Mouse (Mus musculus): ENCODE data around the gene Gm3776.
"Not testable (repeated sequence)": the region's sequence is repeated elsewhere in the genome, so short reads cannot be mapped to it uniquely, and the experiment has no call there.

Gm3776 gene

DNA sequence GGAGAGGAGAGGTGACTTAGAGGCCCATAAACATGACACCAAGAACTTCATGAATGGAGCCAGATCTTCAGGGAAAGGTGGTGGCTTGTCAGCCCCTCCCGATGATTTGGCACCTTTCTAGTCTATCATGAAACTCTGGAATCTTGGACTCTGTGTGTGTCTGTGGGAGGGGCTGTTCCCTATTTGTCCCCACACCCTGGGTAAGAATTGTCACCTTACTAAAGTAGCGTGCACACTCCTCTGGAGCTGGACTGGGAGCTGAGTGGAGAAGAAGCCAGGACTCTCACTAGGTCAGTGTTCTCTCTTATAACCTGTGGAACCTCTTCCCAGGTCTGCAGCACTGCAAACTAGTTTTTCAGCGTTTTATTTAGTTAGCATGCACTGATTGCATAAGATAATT is at the start of gene Gm3776:
TSS of gene Gm3776 (plus strand) at position 216 of the 400 bp plus-strand sequence.
- not testable (repeated sequence) for DNase-seq

DNA sequence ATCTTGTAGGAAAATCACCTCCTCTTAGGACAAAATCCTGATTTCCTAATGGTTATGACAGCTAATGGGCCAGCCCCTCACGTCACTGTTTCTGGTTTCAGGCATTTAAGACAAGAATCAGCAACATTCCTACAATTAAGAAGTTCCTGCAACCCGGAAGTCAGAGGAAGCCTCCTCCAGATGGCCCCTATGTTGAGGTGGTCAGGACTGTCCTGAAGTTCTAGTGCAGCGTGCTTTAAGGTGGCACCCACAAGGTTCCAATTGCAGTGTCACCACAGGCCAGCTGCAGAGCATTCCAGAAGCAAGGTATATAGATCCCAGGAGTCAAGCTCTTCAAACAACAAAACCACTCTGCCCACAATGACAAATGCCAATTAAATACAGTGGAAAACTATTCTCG is 48.0 kb upstream of the Gm3776 start:
- DNase-seq = no peak

DNA sequence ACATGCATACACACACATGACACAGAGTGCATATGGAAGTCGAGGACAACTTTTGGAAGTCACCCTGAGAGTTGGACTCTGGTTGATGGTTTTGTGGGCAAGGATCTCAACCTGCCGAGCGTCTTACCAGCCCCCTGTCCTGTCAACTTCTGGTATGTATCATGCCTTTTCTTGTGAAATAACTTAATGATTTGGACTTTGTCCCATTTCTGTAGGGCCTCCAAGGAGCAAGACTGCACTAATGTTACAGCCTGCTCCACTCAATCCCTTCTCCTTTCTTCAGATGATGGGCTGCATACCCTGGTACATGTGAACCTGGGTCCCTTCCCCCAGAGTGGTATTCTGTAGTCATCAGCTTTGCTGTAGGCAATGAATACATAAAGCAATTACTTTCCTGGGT is 46.9 kb upstream of the Gm3776 start:
- DNase-seq = no peak

DNA sequence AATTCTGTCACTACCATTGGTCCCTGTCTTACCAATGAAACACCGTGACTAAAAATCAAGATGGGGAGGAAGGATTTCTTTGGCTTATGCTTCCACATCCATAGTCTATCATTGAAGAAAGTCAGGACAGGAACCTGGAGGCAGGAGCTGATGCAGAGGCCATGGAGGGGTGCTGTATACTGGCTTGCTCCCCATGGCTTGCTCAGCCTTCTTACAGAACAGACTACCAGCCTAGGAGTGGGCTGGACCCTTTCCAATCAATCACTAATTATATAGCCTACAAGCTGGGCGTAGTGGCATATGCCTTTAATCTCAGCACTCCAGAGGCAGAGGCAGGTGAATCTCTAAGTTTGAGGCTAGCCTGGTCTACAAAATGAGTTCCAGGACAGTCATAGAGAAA is 46.1 kb upstream of the Gm3776 start:
- DNase-seq = no peak

DNA sequence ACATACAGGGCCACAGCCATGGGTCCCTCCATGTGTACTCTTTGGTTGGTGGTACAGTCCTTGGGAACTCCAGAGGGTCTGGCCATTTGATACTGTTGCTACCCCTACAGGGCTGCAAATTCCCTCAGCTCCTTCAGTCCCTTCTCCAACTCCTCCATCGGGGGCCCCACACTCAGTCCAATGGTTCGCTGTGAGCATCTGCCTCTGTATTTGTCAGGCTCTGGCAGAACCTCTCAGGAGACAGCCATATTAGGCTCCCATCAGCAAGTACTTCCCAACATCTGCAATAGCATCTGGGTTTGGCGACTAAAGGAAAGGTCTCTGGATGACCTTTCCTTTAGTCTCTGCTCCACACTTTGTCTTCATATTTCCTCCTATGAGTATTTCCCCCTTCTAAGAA is 45.4 kb upstream of the Gm3776 start:
- no peak for DNase-seq

DNA sequence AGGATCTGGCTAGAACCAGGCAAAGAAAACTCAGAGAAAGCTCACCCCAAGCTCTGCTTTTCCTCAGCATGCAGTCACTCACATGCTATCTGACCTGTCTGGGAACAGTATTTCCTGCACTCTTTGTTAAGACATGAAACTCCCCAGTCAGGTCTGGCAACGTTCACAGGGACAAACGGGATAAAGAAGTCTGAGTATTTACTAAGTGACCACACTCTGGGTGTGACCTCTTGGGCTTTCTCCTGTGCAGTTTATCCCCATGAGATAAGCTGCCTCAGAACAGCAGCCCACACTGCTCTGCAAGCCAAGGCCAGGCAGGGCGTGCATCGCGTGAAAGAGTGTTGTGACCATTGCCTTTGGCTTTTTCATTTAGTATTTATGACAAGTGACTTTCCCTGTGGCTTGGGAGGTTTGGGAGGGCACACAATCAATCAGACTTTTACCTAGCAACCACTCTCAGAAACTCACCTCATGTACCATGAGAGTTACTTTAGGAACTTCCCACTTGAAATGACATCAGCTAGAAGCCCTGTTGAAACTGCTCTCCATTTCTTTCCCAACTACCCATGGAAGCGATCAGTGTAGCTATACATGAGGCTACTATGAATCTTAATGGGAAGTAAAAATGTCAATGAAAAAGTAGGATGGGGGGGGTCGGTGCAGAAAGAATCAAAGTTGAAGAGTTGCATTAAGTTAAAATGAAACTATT is 44.4 kb upstream of the Gm3776 start:
- no peak for DNase-seq

DNA sequence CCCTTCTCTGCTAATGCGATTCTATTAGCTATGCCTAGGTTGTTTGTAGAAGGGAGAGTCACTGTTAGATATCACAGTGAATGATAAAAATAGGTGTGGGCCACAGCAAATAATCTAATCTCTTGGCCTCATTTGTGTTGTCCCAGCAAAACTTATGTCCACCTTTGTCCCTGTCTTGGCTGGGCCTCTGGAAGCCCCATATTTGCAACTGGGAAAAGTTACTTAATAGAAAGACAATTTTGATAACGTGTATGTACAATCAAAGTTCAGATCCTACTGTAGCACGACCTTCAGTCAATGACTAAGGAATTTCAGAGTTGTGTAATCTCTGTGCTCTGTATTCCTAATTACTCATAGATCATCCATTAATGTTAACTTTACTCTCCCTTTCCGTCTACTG is 39.9 kb upstream of the Gm3776 start:
- no peak for DNase-seq

DNA sequence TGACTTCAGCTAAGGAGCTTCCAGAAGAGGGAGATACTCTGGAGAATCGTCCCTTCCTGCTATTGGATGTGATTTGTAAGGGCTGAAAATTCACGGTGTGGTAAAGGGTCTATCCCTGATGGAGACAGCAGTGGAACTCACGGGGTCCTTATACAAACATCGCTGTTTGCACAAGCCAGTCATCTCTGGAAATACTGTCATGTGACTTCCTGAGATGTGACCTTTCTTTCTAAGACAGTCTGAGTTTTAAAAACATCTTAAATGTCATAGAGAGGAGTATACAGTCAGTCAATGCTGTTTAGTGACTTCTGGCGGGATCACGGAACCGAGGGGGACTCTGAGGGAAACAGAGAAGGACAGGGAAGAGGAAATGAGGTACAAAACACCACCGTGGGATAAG is 34.3 kb upstream of the Gm3776 start:
- no peak for DNase-seq

DNA sequence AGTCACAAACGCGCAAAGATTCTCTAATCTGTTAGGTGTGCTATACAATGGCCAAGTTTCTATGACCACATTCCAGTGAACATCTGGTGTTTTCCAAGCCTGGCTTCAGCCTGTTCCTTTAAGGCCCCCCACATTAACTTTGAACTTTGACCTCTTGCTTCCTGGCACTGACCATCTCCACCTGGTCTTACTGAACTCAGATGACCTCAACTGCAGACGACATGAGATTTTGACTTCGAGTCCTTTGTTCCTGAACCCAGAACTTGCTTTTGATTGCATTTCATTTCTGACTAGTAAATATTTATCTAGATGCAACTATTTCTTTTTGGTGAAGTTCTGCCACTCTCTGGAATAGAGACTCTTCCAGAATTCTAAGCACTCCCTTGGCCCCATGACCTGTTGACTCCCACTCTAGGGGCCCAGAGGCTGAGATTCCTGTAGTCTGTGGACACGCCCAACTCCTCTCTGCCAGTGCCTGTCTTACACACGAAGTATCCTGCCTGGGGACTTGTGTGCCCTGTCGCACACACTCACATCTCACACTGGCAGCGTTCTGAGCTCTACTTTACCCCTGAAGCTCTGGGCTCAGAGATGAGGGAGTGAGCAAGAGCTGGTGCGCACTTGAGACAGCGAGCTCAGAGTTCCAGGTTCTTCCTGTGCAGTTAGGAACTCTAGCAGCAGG is 33.6 kb upstream of the Gm3776 start:
- DNase-seq = no peak

DNA sequence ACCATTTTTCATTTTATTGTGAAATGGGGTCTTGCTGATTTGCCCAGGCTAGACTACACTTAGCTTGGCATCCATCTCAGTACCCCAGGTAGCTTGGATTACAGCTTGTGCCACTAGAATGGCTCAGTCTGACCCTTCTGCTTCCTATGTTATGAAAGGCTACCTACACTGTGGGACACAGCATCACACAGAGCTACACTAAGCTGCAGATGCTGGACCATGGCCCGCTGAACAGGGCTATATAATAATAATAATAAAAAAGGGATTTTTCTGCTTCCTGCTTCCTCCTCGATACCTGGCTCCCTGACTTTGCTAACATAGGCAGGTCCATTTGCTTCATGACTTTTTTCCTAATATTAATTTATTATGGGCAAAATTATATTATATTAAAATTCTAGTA is 32.5 kb upstream of the Gm3776 start:
- DNase-seq = no peak

DNA sequence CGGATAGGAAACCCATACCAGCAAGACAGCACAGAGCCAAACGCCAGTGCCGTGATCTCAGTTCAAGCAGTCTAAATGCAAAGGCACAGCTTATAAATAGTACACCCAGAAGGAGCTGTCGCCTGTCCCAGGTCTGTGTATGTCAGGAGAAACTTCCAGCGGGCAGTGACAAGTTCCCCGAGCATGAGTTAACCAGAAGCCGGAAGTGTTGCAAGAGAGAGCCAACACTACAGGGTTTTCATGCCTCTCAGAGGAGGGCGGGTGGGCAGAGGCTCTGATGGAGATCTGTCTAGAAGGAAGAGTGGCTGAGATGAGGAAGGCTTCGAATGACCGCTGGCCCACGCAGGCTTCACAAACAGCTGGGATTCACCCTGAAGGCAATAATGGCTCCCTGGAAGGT is 31.6 kb upstream of the Gm3776 start:
- no peak for DNase-seq

DNA sequence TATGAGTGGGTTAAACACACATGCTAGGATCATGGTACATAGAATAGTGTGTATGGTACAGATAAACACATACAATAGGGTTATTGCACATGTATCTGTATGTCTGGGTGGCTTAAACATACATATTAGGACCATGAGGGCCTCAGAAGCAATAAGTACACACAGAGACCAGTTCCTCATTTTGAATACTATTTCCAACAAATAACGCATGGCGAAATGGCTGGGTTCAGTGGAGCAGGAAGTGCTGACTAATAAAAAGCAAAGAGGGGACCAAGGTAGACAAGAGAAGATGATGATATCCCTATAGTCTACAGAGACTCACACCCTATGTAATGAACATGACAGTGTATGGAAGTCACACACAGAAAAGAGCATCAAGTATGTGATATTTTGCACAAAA is 28.8 kb upstream of the Gm3776 start:
- no peak for DNase-seq

DNA sequence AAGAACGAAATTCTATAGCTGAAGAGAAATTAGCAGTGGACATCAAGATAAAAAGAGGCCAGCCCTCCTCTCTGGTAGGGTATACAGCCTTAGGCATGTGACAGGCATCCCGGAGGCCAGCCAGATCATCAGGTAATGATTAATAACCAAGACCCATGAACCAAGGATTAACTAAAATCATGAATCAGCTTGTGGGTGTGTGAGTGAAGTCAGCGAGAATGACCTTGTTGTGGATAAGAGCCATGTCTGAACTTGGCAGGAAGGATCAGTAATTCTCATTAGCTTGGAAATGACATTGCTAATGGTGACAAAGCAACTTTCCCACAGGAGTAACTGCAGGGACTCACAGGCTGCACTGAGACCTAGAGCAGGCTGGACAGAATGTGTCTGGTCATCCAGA is 27.3 kb upstream of the Gm3776 start:
- DNase-seq = not testable (repeated sequence)

DNA sequence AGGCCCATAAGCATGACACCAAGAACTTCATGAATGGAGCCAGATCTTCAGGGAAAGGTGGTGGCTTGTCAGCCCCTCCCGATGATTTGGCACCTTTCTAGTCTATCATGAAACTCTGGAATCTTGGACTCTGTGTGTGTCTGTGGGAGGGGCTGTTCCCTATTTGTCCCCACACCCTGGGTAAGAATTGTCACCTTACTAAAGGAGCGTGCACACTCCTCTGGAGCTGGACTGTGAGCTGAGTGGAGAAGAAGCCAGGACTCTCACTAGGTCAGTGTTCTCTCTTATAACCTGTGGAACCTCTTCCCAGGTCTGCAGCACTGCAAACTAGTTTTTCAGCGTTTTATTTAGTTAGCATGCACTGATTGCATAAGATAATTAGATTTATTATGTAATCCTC is 26.5 kb upstream of the Gm3776 start, which contains the start of gene Gsta1:
TSS of gene Gsta1 (plus strand) at position 196 of the 400 bp plus-strand sequence.
- not testable (repeated sequence) for DNase-seq

DNA sequence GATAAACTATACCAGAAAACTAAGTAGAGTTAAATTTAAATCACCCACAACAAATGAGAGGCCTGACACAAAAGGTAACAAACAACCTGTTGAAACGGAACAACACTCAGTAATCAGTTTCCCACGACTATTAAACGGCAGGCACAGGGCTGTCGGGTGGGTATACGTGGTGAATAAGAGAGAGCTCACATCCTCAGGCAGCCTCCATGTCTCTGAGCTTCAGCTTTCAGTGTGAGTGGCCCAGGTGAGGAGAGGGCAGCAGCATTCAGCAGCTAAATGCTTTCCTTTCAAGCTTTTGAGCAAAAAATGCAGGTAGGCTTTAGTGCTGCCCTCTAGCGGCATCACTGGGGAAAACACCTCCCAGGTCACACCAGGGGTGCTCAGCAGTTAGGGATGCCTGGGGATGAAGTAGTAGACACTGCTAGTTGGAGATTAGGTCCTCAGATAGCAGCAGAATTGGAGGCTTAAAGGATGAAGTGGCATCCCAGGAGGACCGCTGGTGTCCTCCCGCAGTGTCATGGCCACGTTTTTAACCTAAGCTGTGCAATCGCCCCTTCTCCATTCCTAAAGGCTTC is 23.7 kb upstream of the Gm3776 start:
- not testable (repeated sequence) for DNase-seq

DNA sequence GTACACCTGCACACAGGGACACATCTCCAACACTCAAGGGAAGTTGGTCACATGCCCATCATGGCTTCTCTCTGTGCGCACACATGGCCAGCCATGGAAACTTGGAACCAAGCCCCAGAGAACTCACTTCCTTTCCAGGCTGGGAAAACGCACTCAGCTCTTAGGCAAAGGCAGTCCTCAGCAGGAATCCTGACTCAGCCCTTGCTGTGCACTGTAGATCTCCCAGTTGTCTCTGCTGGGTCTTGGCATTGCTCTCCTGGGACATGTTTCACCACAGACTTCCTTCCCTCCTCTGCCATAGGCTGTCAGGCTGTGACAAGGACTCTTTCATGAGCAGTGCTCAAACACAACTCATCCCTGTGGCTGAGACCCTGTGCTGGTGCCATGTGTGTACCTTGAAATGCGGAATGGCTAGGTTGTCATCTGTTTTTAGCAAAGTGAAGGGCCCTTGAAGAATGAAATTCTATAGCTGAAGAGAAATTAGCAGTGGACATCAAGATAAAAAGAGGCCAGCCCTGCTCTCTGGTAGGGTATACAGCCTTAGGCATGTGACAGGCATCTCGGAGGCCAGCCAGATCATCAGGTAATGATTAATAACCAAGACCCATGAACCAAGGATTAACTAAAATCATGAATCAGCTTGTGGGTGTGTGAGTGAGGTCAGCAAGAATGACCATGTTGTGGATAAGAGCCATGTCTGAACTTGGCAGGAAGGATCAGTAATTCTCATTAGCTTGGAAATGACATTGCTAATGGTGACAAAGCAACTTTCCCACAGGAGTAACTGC is 1.1 kb upstream of the Gm3776 start:
- DNase-seq = peak; percentile 21 to 45

DNA sequence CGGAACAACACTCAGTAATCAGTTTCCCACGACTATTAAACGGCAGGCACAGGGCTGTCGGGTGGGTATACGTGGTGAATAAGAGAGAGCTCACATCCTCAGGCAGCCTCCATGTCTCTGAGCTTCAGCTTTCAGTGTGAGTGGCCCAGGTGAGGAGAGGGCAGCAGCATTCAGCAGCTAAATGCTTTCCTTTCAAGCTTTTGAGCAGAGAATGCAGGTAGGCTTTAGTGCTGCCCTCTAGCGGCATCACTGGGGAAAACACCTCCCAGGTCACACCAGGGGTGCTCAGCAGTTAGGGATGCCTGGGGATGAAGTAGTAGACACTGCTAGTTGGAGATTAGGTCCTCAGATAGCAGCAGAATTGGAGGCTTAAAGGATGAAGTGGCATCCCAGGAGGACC is 2.8 kb downstream of the Gm3776 start:
- DNase-seq = peak; percentile 47 to 49

DNA sequence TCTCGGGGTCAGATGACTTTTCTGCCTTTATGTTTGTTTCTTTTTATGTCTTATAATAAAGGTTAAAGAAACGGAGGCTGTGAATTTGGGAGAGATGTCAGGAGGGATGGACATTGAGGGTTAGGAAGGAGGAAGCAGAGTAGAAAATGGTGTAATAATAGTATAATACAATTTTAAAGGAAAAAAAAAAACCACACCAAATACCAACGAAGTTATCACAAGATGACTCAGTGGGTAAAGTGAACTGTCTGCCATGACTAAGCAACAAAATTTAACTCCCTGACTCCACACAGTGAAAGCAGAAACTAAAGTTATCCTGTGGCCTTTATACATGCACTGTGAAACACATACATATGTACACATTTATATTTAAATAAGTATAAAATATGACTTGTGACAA is 14.0 kb downstream of the Gm3776 start:
- DNase-seq = not testable (repeated sequence)

DNA sequence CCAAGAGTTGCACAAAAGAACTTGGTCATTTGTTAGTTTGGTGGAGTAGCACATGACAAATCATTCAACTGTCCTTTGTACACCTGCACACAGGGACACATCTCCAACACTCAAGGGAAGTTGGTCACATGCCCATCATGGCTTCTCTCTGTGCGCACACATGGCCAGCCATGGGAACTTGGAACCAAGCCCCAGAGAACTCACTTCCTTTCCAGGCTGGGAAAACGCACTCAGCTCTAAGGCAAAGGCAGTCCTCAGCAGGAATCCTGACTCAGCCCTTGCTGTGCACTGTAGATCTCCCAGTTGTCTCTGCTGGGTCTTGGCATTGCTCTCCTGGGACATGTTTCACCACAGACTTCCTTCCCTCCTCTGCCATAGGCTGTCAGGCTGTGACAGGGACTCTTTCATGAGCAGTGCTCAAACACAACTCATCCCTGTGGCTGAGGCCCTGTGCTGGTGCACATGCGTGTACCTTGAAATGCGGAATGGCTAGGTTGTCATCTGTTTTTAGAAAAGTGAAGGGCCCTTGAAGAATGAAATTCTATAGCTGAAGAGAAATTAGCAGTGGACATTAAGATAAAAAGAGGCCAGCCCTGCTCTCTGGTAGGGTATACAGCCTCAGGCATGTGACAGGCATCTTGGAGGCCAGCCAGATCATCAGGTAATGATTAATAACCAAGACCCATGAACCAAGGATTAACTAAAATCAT is 25.2 kb downstream of the Gm3776 start:
- peak; percentile 42 to 58 for DNase-seq

DNA sequence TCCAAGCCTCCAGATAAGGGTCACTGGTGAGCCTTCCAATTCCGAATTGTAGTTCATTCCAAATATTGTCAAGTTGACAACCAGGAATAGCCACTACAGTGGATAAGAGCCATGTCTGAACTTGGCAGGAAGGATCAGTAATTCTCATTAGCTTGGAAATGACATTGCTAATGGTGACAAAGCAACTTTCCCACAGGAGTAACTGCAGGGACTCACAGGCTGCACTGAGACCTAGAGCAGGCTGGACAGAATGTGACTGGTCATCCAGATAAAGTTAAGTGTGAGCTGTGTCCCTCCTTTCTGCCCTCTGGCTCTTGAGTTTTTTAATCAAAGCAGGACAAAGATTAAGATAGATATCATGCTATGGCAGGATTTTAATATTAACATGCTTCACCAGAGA is 32.1 kb downstream of the Gm3776 start:
- not testable (repeated sequence) for DNase-seq

DNA sequence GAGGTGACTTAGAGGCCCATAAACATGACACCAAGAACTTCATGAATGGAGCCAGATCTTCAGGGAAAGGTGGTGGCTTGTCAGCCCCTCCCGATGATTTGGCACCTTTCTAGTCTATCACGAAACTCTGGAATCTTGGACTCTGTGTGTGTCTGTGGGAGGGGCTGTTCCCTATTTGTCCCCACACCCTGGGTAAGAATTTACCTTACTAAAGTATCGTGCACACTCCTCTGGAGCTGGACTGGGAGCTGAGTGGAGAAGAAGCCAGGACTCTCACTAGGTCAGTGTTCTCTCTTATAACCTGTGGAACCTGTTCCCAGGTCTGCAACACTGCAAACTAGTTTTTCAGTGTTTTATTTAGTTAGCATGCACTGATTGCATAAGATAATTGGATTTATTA is 32.8 kb downstream of the Gm3776 start, which contains the start of gene Gm10639:
TSS of gene Gm10639 (plus strand) at position 201 of the 400 bp plus-strand sequence.
- not testable (repeated sequence) for DNase-seq

DNA sequence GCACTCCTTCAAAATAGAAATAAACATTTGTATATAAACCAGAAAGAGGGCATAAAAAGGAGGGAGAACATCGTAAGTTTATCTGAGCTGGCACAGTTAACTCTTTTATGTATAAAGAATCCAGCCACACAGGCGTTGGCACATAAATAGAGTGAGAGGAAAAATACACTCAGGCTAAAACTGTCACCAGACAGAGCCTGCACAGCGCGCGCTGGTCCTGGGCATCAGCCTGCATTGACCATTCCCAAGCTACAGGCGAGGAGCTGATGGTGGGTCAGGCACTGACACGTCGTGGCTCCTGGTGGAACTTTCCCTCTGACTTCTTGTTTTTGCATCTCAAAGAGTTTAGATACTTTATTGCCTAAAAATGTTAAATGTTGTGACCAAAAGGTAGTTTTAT is 35.5 kb downstream of the Gm3776 start:
- not testable (repeated sequence) for DNase-seq

DNA sequence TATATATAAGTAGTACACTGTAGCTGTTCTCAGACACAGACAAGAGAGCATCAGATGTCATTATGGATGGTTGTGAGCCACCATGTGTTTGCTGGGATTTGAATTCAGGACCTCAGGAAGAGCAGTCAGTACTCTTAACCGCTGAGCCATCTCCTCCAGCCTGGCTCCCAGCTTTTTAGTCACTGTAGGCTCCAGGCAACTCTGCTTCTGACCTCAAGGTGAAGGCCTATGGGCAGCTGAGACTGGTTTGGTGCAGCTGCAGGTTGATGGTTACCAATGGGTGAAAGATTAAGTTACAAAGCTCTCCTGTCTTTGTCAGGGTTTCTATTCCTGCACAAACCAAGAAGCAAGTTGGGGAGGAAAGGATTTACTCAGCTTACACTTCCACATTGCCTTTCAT is 36.8 kb downstream of the Gm3776 start:
- DNase-seq = not testable (repeated sequence)

Measured in cerebellum, postnatal 14 days (tissue).